Mouse (Mus musculus) neural tube, embryonic 11.5 days (tissue): ENCODE results near the gene Creld2. TPM values are rescaled to one million over a fixed set of nuclear protein-coding genes. Genes with fewer than 3 reads are reported as not detected.

Experiments
- ATAC-seq: fragments of 200-750 bp; cut with Nextera tagmentation; 2 replicates; pipeline ENCODE4 v1.8.0; 2017; ENCODE audit warnings: moderate number of reproducible peaks, mild to moderate bottlenecking, moderate TSS enrichment, moderate library complexity; ENCODE audit not compliant: insufficient read depth, low FRiP score, low TSS enrichment
- DNase-seq: peaks from one replicate; pipeline ENCODE4 v3.0.0-alpha.2; 2015; ENCODE audit warnings: low spot score
- H3K27ac ChIP-seq: fragments of 300-500 bp; sonication (generic); 2 replicates; pipeline ENCODE4 v1.5.1; 2014; ENCODE audit warnings: low read depth, mild to moderate bottlenecking, low read length
- H3K27me3 ChIP-seq: fragments of 300-500 bp; sonication (generic); 2 replicates; pipeline ENCODE4 v1.6.1; 2014; ENCODE audit warnings: mild to moderate bottlenecking, low read length, mixed read lengths; ENCODE audit not compliant: control insufficient read depth, insufficient read depth
- H3K36me3 ChIP-seq: fragments of 300-500 bp; sonication (generic); 2 replicates; pipeline ENCODE4 v1.6.1; 2014; ENCODE audit warnings: mild to moderate bottlenecking, low read length, moderate library complexity, mixed read lengths; ENCODE audit not compliant: control insufficient read depth, insufficient read depth
- H3K4me1 ChIP-seq: fragments of 300-500 bp; sonication (generic); 2 replicates; pipeline ENCODE4 v1.6.1; 2014; ENCODE audit warnings: low read length, mixed read lengths; ENCODE audit not compliant: control insufficient read depth, insufficient read depth
- H3K4me2 ChIP-seq: fragments of 300-500 bp; sonication (generic); 2 replicates; pipeline ENCODE4 v1.6.1; 2014; ENCODE audit warnings: low read depth, mild to moderate bottlenecking, moderate library complexity
- H3K4me3 ChIP-seq: fragments of 300-500 bp; sonication (generic); 2 replicates; pipeline ENCODE4 v1.5.1; 2014; ENCODE audit warnings: low read depth, low read length
- H3K9ac ChIP-seq: fragments of 300-500 bp; sonication (generic); 2 replicates; pipeline ENCODE4 v1.6.1; 2014; ENCODE audit warnings: mild to moderate bottlenecking, low read length
- H3K9me3 ChIP-seq: fragments of 300-500 bp; sonication (generic); 2 replicates; pipeline ENCODE4 v1.6.1; 2016; ENCODE audit warnings: low read length; ENCODE audit not compliant: control insufficient read depth
- WGBS: fragments of 180-500 bp; shearing (Covaris S2); extraction: QIAGEN DNeasy Blood & Tissue Kit; methylation state at CpG from one replicate; pipeline ENCODE4 v1.1.7; 2014; 5-methylcytosine and 5-hydroxymethylcytosine counted together
- polyA plus RNA-seq: library from polyadenylated mRNA; unstranded; fragments of >200 nt; fragmentation: Nextera tagmentation; extraction: Ambion mirVana; gene quantifications from 2 replicates; pipeline ENCODE4 v1.2.1, GENCODE M21; 2014

The Creld2 gene
- polyA plus RNA-seq, 1 experiment from 2014 or later = 96.4 TPM

GRCm38 (mm10) chr15:88823376-88823775 is 3.9 kb downstream of the Creld2 start:
- no peak overlapping the region for H3K9ac ChIP-seq
- no peak overlapping the region for H3K27ac ChIP-seq
- 94% methylated on average over 5 of the region's 5 CpGs for WGBS
- H3K36me3 ChIP-seq = peaks cover 16% of the 10 kb centered on the region
- no peaks in the 10 kb centered on the region for H3K9me3 ChIP-seq
- H3K27me3 ChIP-seq = no peaks in the 10 kb centered on the region
- H3K4me2 ChIP-seq = no peak overlapping the region
- no peak overlapping the region for H3K4me3 ChIP-seq
- H3K4me1 ChIP-seq = peaks cover 13% of the 10 kb centered on the region
- ATAC-seq (no peak), DNase-seq (no peak)

- ATAC-seq = no peak
- Histone ChIP-seq H3K27me3 (no peaks in the 10 kb centered on the region), H3K36me3 (peaks cover 12% of the 10 kb centered on the region), H3K4me3 (no peak overlapping the region), H3K9ac (no peak overlapping the region), H3K9me3 (no peaks in the 10 kb centered on the region), H3K27ac (no peak overlapping the region), H3K4me1 (no peaks in the 10 kb centered on the region), H3K4me2 (no peak overlapping the region)
- 91% methylated on average over 6 of the region's 6 CpGs for WGBS
- DNase-seq = no peak
Measured at GRCm38 (mm10) chr15:88827466-88827865, 8.0 kb downstream of the Creld2 start.

GRCm38 (mm10) chr15:88827991-88828799 is 8.7 kb downstream of the Creld2 start:
- DNase-seq (peak; percentile 67), ATAC-seq (peak; percentile 61)
- H3K4me2 ChIP-seq = no peak overlapping the region
- H3K27me3 ChIP-seq = no peaks in the 10 kb centered on the region
- no peaks in the 10 kb centered on the region for H3K4me1 ChIP-seq
- H3K27ac ChIP-seq = no peak overlapping the region
- H3K9me3 ChIP-seq = no peaks in the 10 kb centered on the region
- H3K4me3 ChIP-seq = no peak overlapping the region
- WGBS = 19% methylated on average over 9 of the region's 9 CpGs
- peaks cover 10% of the 10 kb centered on the region for H3K36me3 ChIP-seq
- no peak overlapping the region for H3K9ac ChIP-seq

- Histone ChIP-seq H3K9me3 (no peaks in the 10 kb centered on the region), H3K4me2 (no peak overlapping the region), H3K9ac (no peak overlapping the region), H3K4me3 (no peak overlapping the region), H3K36me3 (peaks cover 7% of the 10 kb centered on the region), H3K27me3 (no peaks in the 10 kb centered on the region), H3K4me1 (no peaks in the 10 kb centered on the region), H3K27ac (no peak overlapping the region)
- DNase-seq = peak; percentile 85
- 58% methylated on average over 17 of the region's 17 CpGs for WGBS
- ATAC-seq = peak; percentile 90
Measured at GRCm38 (mm10) chr15:88828800-88829705, 9.6 kb downstream of the Creld2 start.

- DNase-seq (no peak), ATAC-seq (no peak)
- H3K36me3 ChIP-seq = peaks cover 4% of the 10 kb centered on the region; the same call in 1 of the 2 replicates
- no peaks in the 10 kb centered on the region for H3K27me3 ChIP-seq
- no peak overlapping the region for H3K4me3 ChIP-seq
- H3K9ac ChIP-seq = no peak overlapping the region
- WGBS = 81% methylated on average over 6 of the region's 6 CpGs
- no peak overlapping the region for H3K27ac ChIP-seq
- no peaks in the 10 kb centered on the region for H3K4me1 ChIP-seq
- H3K4me2 ChIP-seq = no peak overlapping the region
- no peaks in the 10 kb centered on the region for H3K9me3 ChIP-seq
Measured at GRCm38 (mm10) chr15:88829791-88830440, 10.5 kb downstream of the Creld2 start.

GRCm38 (mm10) chr15:88830696-88831095 is 11.2 kb downstream of the Creld2 start:
- 83% methylated on average over 5 of the region's 5 CpGs for WGBS
- peaks cover 4% of the 10 kb centered on the region; the same call in 1 of the 2 replicates for H3K36me3 ChIP-seq
- H3K4me3 ChIP-seq = no peak overlapping the region
- H3K4me2 ChIP-seq = no peak overlapping the region
- no peak overlapping the region for H3K9ac ChIP-seq
- H3K27me3 ChIP-seq = no peaks in the 10 kb centered on the region
- no peaks in the 10 kb centered on the region for H3K4me1 ChIP-seq
- no peaks in the 10 kb centered on the region for H3K9me3 ChIP-seq
- no peak for DNase-seq
- no peak overlapping the region for H3K27ac ChIP-seq
- no peak for ATAC-seq

- Histone ChIP-seq H3K27ac (no peak overlapping the region), H3K4me1 (no peaks in the 10 kb centered on the region), H3K4me2 (no peak overlapping the region), H3K9me3 (no peaks in the 10 kb centered on the region), H3K36me3 (no peaks in the 10 kb centered on the region; the same call in 1 of the 2 replicates), H3K4me3 (no peak overlapping the region), H3K9ac (no peak overlapping the region), H3K27me3 (no peaks in the 10 kb centered on the region)
- 84% methylated on average over 5 of the region's 5 CpGs for WGBS
- ATAC-seq (no peak), DNase-seq (no peak)
Measured at GRCm38 (mm10) chr15:88831482-88831881, 12.0 kb downstream of the Creld2 start.

- Histone ChIP-seq H3K9me3 (no peaks in the 10 kb centered on the region), H3K27ac (no peak overlapping the region), H3K9ac (no peak overlapping the region), H3K4me2 (no peak overlapping the region), H3K27me3 (no peaks in the 10 kb centered on the region), H3K4me1 (peaks cover under 1% of the 10 kb centered on the region), H3K36me3 (no peaks in the 10 kb centered on the region), H3K4me3 (no peak overlapping the region)
- ATAC-seq = no peak
- DNase-seq = no peak
- WGBS = 85% methylated on average over 9 of the region's 9 CpGs
Measured at GRCm38 (mm10) chr15:88832536-88832935, 13.1 kb downstream of the Creld2 start.
